Mouse (Mus musculus): ENCODE results near the gene Tfap2b. TPM values are rescaled to one million over a fixed set of nuclear protein-coding genes. Genes with fewer than 3 reads are reported as not detected.

Tfap2b gene
- total RNA-seq (2015; ENCODE audit: low replicate concordance) (not detected in 2 replicates), total RNA-seq (2017; ENCODE audit: low replicate concordance) (0.14 TPM in 1 of 2 replicates, not detected in the other)

DNA sequence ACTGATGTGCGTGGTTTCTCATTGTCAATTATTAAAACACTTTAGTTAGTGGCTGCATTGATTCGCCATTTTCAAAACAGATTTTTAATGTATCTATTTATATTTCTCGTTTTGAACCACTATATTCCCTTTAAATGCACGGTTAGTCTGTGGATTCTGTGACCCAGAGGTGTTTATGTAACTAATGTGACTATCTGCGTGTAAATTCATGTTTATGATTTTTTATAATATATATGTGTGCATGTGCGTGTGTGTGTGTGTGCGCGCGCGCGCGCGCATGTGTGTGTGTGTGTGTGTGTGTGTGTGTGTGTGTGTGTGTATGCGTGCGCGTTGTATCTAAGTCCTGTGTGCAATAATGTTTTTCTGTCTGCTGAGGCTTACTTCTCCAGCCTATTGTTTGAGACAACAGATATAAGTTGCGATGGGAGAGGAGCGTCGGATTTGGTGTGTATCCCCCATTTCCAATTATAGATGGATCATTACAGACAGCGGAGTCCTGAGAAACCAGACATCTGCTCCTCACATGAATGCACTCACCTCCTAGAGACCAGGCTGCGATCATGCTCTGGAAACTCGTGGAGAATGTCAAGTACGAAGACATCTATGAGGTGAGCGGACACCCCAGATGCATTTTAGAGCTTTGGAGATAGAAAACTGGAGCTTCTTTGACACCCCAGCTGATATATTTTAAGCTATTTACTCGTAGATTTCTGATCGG is at the start of gene Tfap2b:
Gene Tfap2b (plus strand): TSS at position 274 of the 718 bp plus-strand sequence.
- ATAC-seq (replicated peaks; ENCODE audit: low FRiP score, poor library complexity, severe bottlenecking): no peak

DNA sequence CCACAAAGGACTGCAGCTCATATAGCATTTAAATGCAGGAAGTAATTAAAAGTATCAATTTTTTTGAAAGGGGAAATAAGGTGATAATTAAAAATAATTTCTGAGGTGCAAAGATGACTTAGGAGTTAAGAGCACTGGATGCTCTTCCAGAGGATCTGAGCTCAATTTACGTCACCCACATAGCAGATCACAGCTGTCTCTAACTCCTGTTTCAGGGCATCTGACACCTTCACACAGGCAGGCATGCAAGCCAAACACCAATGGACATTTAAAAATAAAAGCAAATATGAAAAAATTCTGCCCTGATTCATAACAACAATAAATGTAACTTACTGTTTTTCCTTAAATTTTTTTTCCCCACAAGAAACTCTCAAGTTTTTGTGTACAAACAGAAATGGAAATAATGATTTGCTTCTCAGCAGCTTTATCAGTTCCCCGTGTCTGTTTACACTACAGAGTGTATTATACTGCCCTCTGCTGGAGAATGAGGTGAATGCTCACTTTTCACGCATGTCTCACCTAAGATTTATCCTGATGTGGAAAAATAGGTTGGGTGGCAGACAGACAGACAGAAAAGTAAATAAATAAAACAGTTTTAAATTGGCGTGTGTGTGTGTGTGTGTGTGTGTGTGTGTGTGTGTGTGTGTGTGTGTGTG is 29.8 kb upstream of the Tfap2b start:
- no peak for ATAC-seq (replicated peaks; ENCODE audit: low FRiP score, poor library complexity, severe bottlenecking)

GRCm38 (mm10) chr1:19205649-19206048 is 3.1 kb upstream of the Tfap2b start:
- no peak for ATAC-seq (replicated peaks; ENCODE audit: low FRiP score, poor library complexity, severe bottlenecking)

DNA sequence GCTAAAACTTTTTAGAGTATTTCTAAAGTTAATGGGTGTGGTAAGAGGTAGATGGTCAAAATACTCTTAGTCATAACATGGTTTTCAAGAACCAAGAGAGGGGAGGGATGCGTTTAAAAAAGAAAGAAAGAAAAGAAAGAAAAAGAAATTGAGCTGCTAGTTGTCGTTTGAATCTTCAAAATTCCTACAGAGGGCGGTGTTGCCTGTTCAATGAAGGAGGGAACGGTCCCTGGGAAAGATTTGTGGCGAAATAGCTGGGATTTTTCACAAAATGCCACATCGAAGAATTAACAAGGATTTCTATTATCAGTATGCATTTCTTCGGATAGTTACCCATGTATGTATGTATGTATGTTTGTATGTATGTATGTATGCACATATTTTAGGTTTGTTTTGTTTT is 2.5 kb upstream of the Tfap2b start:
- ATAC-seq (replicated peaks; ENCODE audit: low FRiP score, poor library complexity, severe bottlenecking): no peak

DNA sequence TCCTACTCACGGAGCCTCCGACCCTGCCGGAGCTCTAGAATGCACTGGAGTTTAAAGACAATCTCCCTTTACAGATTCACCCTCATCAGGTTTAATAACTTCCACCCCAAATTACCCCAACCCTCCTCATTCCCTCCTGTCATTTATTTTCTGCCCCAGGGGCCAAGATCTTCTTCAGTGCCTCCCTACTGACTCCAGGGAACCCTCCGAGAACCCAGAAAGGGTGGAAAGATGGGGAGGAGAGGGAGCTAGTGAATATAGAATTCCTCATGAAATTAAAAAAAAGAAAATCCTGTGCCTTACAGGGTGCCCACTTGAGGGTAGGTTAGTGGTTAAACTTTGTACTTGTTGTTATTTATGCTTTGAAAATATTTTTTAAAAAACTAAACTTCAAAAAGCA is 1.1 kb upstream of the Tfap2b start:
- ATAC-seq (replicated peaks; ENCODE audit: low FRiP score, poor library complexity, severe bottlenecking): no peak

DNA sequence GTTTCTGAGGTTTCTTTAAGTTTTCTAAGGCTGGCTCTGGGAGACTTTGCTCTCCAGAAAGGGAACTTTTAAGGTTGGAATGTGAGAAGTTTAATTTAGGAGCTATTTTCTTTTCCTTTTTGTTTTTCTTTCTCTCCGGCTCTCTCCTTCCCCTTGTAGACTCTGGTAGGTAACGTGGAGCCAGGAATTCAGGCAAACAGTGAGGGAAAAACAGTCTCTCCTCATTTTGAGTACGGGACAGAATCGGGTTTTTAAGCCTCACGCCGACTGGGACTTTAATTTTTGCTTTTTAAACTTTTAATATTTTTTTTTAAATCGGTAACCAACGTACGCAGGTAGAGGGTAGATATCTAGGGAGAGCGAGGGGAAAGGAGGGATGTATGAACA is 638 bp downstream of the Tfap2b start:
- no peak for ATAC-seq (replicated peaks; ENCODE audit: low FRiP score, poor library complexity, severe bottlenecking)

- no peak for ATAC-seq (replicated peaks; ENCODE audit: low FRiP score, poor library complexity, severe bottlenecking)
Observed at GRCm38 (mm10) chr1:19209776-19210175, 1.1 kb downstream of the Tfap2b start.

- ATAC-seq (replicated peaks; ENCODE audit: low FRiP score, poor library complexity, severe bottlenecking): no peak
Observed at GRCm38 (mm10) chr1:19210215-19211032, 1.7 kb downstream of the Tfap2b start.

GRCm38 (mm10) chr1:19211033-19211405 is 2.3 kb downstream of the Tfap2b start:
- no peak for ATAC-seq (replicated peaks; ENCODE audit: low FRiP score, poor library complexity, severe bottlenecking)

DNA sequence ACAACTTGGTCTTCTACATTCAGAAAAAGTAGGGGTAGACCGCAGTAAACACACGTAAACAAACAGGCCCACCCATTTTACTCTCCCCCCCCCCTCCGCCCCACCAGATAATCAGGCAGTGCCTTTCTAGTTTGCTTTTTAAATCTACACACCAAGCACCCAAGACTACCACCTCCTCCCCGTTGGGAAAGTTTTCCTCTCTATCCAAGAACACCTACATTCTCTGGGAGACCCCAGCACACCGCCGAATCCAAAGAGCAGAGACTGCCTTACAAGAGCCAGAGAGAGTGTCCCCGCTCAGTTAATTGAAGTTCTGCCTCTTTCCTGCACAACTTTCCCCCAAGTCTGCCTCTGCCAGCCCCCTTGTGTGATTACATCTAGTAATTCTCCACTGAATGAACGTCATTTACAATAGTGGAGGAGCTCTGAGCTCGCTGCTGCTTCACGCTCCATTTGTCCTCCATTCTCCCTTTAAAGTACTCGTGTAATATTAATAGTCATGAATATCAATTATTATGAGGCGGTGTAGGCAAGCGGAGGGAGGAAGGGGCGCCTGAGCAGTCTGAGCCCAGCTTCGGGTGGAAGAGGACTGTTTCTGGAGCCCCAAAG is 2.9 kb downstream of the Tfap2b start:
- no peak for ATAC-seq (replicated peaks; ENCODE audit: low FRiP score, poor library complexity, severe bottlenecking)

- ATAC-seq (replicated peaks; ENCODE audit: low FRiP score, poor library complexity, severe bottlenecking): no peak
Observed at GRCm38 (mm10) chr1:19212691-19213090, 4.0 kb downstream of the Tfap2b start.

DNA sequence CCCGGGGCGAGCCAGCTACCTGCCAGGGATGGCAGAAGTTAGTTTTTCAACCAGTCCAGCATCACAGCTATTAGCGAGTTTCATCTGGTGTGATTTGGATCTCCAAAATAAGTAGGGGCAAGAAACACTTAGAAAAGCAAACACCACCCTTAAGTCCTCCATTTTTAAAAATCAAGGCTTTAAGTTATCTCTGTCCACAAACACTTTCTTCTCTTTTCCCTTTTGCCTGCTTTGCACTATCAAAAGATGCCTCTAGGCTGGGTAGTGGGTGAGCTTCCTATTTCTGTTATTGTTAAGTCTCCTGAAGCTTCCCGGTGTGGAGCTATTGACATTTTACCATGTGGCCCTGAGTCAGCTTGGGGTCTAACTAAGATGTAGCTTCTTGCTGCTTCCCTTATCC is 4.5 kb downstream of the Tfap2b start:
- no peak for ATAC-seq (replicated peaks; ENCODE audit: low FRiP score, poor library complexity, severe bottlenecking)

GRCm38 (mm10) chr1:19213851-19214395 is 5.2 kb downstream of the Tfap2b start:
- ATAC-seq (replicated peaks; ENCODE audit: low FRiP score, poor library complexity, severe bottlenecking): no peak

- ATAC-seq (replicated peaks; ENCODE audit: low FRiP score, poor library complexity, severe bottlenecking): no peak
Observed at GRCm38 (mm10) chr1:19217391-19217790, 8.7 kb downstream of the Tfap2b start.

- ATAC-seq (replicated peaks; ENCODE audit: low FRiP score, poor library complexity, severe bottlenecking): no peak
Observed at GRCm38 (mm10) chr1:19218221-19218620, 9.5 kb downstream of the Tfap2b start.

DNA sequence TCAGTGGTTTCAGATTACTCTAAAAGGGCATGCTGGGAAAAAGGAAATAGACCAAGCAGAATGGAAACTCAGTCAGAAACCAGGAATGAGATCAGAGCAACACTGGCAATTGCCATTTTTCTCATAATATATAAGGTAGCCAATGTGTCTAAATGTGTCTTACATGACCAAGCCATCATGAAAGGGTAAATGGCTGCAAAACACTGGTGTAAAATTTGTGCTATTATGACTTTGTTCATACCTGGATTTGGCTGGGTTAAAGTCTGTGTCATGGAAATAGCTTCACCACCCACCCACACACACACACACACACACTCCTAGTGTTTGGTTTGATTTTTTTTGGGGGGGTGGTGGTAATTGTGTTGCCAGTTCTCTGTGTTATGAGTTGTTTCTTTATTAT is 10.7 kb downstream of the Tfap2b start:
- ATAC-seq (replicated peaks; ENCODE audit: low FRiP score, poor library complexity, severe bottlenecking): no peak

DNA sequence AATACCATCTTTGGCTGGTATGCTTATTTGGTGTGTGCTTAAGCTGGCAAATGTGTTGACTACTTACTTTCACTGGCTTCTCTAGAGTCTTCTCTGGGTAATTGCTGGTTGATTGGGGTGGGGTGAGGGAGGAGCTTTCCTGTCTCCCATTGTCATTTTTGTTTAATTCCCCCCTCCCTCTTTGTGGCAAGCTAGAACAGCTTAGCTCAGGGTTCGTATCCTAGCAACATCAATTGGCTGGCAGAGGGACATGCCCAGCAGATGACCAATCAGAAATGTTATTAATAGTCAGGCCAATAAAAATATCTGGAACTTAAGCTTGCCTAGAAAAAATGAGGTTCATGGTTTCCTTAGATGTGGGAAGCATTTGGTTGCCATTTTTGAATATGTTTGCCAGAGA is 11.8 kb downstream of the Tfap2b start:
- no peak for ATAC-seq (replicated peaks; ENCODE audit: low FRiP score, poor library complexity, severe bottlenecking)

DNA sequence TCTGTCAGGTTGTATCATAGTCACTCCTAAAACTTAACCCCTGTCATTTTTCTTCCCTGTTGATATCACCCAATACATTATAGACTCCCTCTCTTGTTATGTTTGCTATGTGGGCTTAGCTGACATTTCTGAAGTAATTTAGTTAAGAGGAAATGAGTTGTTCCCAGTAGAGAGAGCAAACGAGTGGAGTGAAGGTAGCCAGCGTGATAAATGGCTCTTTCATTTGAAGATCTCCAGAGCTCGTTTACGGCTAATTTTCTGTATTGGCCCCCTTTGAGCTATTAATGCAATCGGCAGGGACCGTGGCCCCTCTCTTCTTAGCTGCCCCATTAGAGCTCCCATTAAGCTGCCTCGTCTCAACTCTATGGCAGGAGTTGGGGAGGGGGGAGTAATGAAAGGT is 12.9 kb downstream of the Tfap2b start:
- no peak for ATAC-seq (replicated peaks; ENCODE audit: low FRiP score, poor library complexity, severe bottlenecking)

GRCm38 (mm10) chr1:19226699-19227098 is 18.0 kb downstream of the Tfap2b start:
- no peak for ATAC-seq (replicated peaks; ENCODE audit: low FRiP score, poor library complexity, severe bottlenecking)

- ATAC-seq (replicated peaks; ENCODE audit: low FRiP score, poor library complexity, severe bottlenecking): no peak
Observed at GRCm38 (mm10) chr1:19230926-19231573, 22.3 kb downstream of the Tfap2b start.

All from erythroblast, adult 5-6 weeks (primary cell).